Mouse (Mus musculus) CD8-positive naive resting alpha-beta T cell, adult 2 months (primary cell): ENCODE data around the gene Cse1l.

Experiments
- DNase-seq, 2 experiments: peaks; one replicate each; pipeline ENCODE4 v3.0.0; 2022; ENCODE audit warnings: low read depth in 2 of 2, low spot score in 2 of 2

Cse1l gene

GRCm38 (mm10) chr2:166973153-166973552, 67.3 kb downstream of the Cse1l start:
- DNase-seq = no peak

- no peak for DNase-seq
These were observed 68.5 kb downstream of the Cse1l start for GRCm38 (mm10) chr2:166974177-166974872.

- no peak for DNase-seq
These were observed 70.5 kb downstream of the Cse1l start for GRCm38 (mm10) chr2:166976356-166976755.

- no peak for DNase-seq
These were observed 71.7 kb downstream of the Cse1l start for GRCm38 (mm10) chr2:166977490-166977889.

- DNase-seq = no peak
These were observed 74.3 kb downstream of the Cse1l start for GRCm38 (mm10) chr2:166980161-166980560.

GRCm38 (mm10) chr2:166983351-166983894, 77.6 kb downstream of the Cse1l start:
- DNase-seq = no peak

- no peak for DNase-seq
These were observed 85.0 kb downstream of the Cse1l start for GRCm38 (mm10) chr2:166990861-166991260.

GRCm38 (mm10) chr2:166991945-166992344, 86.1 kb downstream of the Cse1l start:
- no peak for DNase-seq

GRCm38 (mm10) chr2:166995021-166995795, 89.4 kb downstream of the Cse1l start:
- DNase-seq = peak; percentile 8 to 23
